Mouse (Mus musculus): ENCODE data around the gene Kitl. TPM values are rescaled to one million over a fixed set of nuclear protein-coding genes. Genes with fewer than 3 reads are reported as not detected.

The Kitl gene
- polyA plus RNA-seq, 1 experiment from 2014 or later: 21.6 TPM

DNA sequence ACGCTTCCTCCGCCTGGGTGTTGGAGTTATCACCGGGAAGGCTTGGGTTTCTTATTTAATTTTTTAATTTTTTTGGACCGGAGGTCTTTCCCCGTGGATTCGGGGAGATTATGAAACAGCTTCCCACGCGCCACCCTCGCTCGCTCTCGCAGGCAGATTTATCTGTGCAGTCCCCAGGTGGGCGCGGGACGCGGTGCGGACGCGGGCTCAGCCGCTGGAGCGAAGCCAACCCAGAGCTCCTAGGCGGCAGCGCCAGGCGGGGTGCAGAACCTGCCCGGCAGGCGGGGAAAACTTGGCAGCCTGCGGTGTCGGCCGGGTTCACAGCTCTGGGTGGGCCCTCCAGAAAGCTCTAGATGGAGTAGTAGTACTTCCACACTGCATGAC lies 888 bp downstream of the Kitl start:
- peak; percentile 55 for DNase-seq (ENCODE audit: low spot score)
- WGBS: under 1% methylated on average over 28 of the region's 28 CpGs

DNA sequence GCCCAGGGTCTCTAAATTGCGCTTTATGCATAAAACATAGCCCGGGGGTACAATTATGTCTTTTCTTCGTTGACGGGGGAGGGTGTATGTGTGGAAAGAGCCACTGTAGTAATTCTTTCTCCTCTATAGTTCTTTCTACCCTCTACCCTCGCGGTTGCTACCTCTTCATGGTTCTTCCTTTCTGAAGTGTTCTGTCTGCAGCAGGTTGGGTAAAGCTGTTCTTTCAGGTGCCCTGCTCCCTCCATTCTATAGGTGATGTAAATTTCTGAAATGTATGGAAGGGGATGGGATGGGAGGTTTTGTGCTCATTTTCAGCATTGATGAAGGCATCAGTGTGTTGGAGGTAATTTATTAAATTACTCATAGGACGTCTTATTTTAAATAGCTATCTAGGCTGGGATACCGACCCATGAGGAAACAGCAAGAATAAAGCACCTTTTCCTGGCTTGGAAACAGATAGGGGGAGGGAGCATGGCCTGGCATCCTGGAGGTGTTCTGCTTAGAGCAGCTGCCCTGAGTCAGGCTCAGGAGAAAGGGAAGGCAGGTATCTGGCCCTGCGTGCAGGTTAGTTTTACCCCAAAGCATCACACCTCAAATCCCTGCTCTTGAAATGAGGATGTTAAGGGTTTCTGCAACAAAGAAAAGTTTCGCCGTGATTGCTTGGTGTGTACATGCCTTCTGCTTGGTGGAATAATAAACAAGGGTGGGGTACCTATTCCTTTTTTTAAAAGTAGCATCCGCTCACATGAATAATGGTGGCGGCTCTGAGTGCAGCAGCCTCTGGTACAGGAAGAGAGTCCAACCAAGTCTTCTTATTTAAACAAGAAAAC lies 1.7 kb downstream of the Kitl start:
- Histone ChIP-seq H3K9me3 (replicated peaks; ENCODE audit: low read length) (no peaks in the 10 kb centered on the region), H3K27ac (no peak overlapping the region)
- no peak for DNase-seq (ENCODE audit: low spot score)

More for the DNA sequence above, 888 bp downstream of the Kitl start:
- no peak for TF ChIP-seq CTCF (IDR thresholded peaks at IDR 0.05; ENCODE audit: low read depth)
- H3K9me3 ChIP-seq (replicated peaks; ENCODE audit: low read length): no peaks in the 10 kb centered on the region
- ATAC-seq (replicated peaks; ENCODE audit: low FRiP score, low read depth): peak; percentile 59
- H3K36me3 ChIP-seq (ENCODE audit: insufficient read depth, low read length): no peaks in the 10 kb centered on the region
- H3K4me3 ChIP-seq (replicated peaks; ENCODE audit: low read depth, low read length): peak overlapping the region; percentile 85
- no peaks in the 10 kb centered on the region for H3K27me3 ChIP-seq (ENCODE audit: insufficient read depth, low read length)
- peak overlapping the region; percentile 76 for H3K9ac ChIP-seq (ENCODE audit: low read depth, low read length)
- H3K4me2 ChIP-seq (ENCODE audit: low read length): peak overlapping the region; percentile 98
- H3K27ac ChIP-seq: peak overlapping the region; percentile 70
- 0 out of 2 replicates have a peak, but pooled peaks cover 3% of the 10 kb centered on the region for H3K4me1 ChIP-seq (replicated peaks; ENCODE audit: insufficient read depth, low read length)

DNA sequence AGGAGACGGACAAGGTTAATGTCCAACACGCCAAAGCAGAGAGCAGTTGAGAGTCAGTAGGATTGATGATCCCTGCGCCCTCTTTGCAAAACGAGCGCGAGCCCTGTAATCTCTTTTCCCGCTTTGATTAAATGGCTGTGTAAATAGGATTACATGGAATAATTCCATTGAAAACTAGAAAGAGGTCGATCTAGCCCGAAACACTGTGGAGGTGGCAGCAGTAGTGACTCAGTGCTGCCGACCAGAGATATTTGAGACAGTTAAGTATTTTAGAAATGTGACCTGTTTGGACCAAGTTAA lies 2.3 kb downstream of the Kitl start:
- DNase-seq (ENCODE audit: low spot score) (no peak), ATAC-seq (replicated peaks; ENCODE audit: low FRiP score, low read depth) (no peak)
- Histone ChIP-seq H3K36me3 (ENCODE audit: insufficient read depth, low read length) (no peaks in the 10 kb centered on the region), H3K27ac (no peak overlapping the region), H3K9me3 (replicated peaks; ENCODE audit: low read length) (no peaks in the 10 kb centered on the region), H3K9ac (ENCODE audit: low read depth, low read length) (no peak overlapping the region), H3K4me2 (ENCODE audit: low read length) (peak overlapping the region; percentile 98), H3K27me3 (ENCODE audit: insufficient read depth, low read length) (no peaks in the 10 kb centered on the region), H3K4me1 (replicated peaks; ENCODE audit: insufficient read depth, low read length) (0 out of 2 replicates have a peak, but pooled peaks cover 3% of the 10 kb centered on the region), H3K4me3 (replicated peaks; ENCODE audit: low read depth, low read length) (peak overlapping the region; percentile 85)
- WGBS: 10% methylated on average over 10 of the region's 10 CpGs
- TF ChIP-seq CTCF (IDR thresholded peaks at IDR 0.05; ENCODE audit: low read depth): no peak

More for the DNA sequence above, 1.7 kb downstream of the Kitl start:
- WGBS: 20% methylated on average over 13 of the region's 13 CpGs
- Histone ChIP-seq H3K4me1 (replicated peaks; ENCODE audit: insufficient read depth, low read length) (0 out of 2 replicates have a peak, but pooled peaks cover 3% of the 10 kb centered on the region), H3K36me3 (ENCODE audit: insufficient read depth, low read length) (no peaks in the 10 kb centered on the region), H3K9ac (ENCODE audit: low read depth, low read length) (no peak overlapping the region), H3K4me2 (ENCODE audit: low read length) (peak overlapping the region; percentile 98), H3K4me3 (replicated peaks; ENCODE audit: low read depth, low read length) (peak overlapping the region; percentile 85), H3K27me3 (ENCODE audit: insufficient read depth, low read length) (no peaks in the 10 kb centered on the region)
- TF ChIP-seq CTCF (IDR thresholded peaks at IDR 0.05; ENCODE audit: low read depth): no peak
- no peak for ATAC-seq (replicated peaks; ENCODE audit: low FRiP score, low read depth)

DNA sequence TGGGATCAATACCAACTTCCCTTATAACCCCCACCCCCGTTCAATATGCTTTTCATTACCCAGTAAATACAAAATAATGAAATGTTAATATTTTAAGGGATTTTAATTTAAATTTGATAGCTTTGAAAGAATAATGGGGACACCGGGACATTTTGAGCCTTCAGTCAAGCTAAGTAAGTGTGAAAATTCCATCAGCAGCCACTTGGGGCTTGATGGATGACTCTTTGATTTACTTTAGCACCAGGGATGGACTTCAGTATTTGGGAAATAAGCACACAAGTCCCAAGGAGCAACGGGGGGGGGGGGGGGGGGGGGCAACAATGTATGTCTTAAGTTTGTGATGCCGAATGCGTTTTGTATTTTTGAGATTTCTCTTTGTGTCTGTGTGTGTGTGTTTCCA lies 3.1 kb downstream of the Kitl start:
- ATAC-seq (replicated peaks; ENCODE audit: low FRiP score, low read depth): no peak
- H3K4me2 ChIP-seq (ENCODE audit: low read length): peak overlapping the region; percentile 98
- H3K27ac ChIP-seq: no peak overlapping the region
- H3K36me3 ChIP-seq (ENCODE audit: insufficient read depth, low read length): no peaks in the 10 kb centered on the region
- no peak overlapping the region for H3K9ac ChIP-seq (ENCODE audit: low read depth, low read length)
- TF ChIP-seq CTCF (IDR thresholded peaks at IDR 0.05; ENCODE audit: low read depth): no peak
- 0 out of 2 replicates have a peak, but pooled peaks cover 3% of the 10 kb centered on the region for H3K4me1 ChIP-seq (replicated peaks; ENCODE audit: insufficient read depth, low read length)
- peak; percentile 48 for DNase-seq (ENCODE audit: low spot score)
- H3K9me3 ChIP-seq (replicated peaks; ENCODE audit: low read length): no peaks in the 10 kb centered on the region
- 0 out of 2 replicates have a peak overlapping the region, but pooled peaks have one; percentile 85 for H3K4me3 ChIP-seq (replicated peaks; ENCODE audit: low read depth, low read length)
- no peaks in the 10 kb centered on the region for H3K27me3 ChIP-seq (ENCODE audit: insufficient read depth, low read length)
- WGBS: 43% methylated on average over 5 of the region's 5 CpGs

DNA sequence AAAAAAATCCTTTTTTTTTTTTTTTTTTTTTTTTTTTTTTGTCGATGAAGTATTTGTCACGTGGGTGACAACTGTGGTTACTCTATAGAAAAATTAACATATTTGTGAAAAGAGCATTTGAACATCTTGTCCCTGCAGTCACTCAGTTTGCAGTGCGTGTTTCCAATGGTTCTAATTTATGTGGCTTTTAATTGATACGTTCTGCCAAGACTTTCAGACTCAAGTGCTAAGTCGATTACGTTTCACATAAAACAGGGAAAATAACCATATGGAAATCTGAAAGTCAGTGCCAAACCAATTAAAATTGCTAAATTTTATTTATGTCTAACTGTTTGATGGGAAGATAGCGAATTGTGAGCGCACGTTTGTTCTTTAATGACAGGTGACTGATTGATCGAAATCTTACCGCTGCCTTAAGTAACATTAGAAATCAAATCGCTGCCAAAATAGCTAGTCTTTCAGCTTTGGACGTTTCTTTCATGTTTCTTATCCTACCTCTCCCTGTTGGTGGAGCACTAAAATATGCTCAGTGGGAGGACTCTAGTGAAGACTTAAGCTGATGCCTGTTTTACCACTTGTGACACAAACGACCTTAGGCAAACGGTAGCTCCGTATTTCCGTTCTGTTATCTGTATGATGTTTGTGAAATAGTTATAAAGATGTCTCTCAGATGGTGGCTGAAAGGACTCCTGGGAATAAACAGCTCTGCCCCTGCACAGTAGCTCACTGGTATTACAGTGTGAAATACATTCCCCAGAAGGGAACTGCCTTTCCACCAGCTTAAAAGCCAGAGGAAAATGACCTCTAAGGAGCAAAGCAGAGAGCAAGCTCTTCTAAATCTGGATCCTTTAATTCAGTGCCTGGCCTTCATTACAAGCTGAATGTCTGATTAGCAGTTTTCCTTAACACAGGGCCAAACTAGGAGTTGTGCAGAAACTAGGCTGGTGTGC lies 4.1 kb downstream of the Kitl start:
- no peak overlapping the region for H3K27ac ChIP-seq
- no peaks in the 10 kb centered on the region for H3K36me3 ChIP-seq (ENCODE audit: insufficient read depth, low read length)
- no peaks in the 10 kb centered on the region for H3K27me3 ChIP-seq (ENCODE audit: insufficient read depth, low read length)
- 45% methylated on average over 17 of the region's 17 CpGs for WGBS
- H3K9me3 ChIP-seq (replicated peaks; ENCODE audit: low read length): no peaks in the 10 kb centered on the region
- ATAC-seq (replicated peaks; ENCODE audit: low FRiP score, low read depth) (no peak), DNase-seq (ENCODE audit: low spot score) (peak; percentile 14)
- no peak overlapping the region for H3K4me3 ChIP-seq (replicated peaks; ENCODE audit: low read depth, low read length)
- H3K4me1 ChIP-seq (replicated peaks; ENCODE audit: insufficient read depth, low read length): 0 out of 2 replicates have a peak, but pooled peaks cover 3% of the 10 kb centered on the region
- H3K4me2 ChIP-seq (ENCODE audit: low read length): peak overlapping the region; percentile 21
- H3K9ac ChIP-seq (ENCODE audit: low read depth, low read length): no peak overlapping the region
- TF ChIP-seq CTCF (IDR thresholded peaks at IDR 0.05; ENCODE audit: low read depth): no peak

Measured in kidney, postnatal 0 days (tissue).